Mouse (Mus musculus) testis, adult 2 months (tissue): ENCODE data around the gene Tpi1. TPM values are rescaled to one million over a fixed set of nuclear protein-coding genes. Genes with fewer than 3 reads are reported as not detected.

ENCODE experiments used
- H3K27ac ChIP-seq: fragments of 200-500 bp; 2 replicates; pipeline ENCODE4 v1.5.1; 2012; ENCODE audit warnings: low read depth, low read length; ENCODE audit not compliant: control insufficient read depth, insufficient read depth
- H3K27me3 ChIP-seq: fragments of 200-500 bp; 2 replicates; pipeline ENCODE4 v1.6.1; 2012; ENCODE audit warnings: mild to moderate bottlenecking, low read length, moderate library complexity; ENCODE audit not compliant: control insufficient read depth, insufficient read depth
- H3K36me3 ChIP-seq: fragments of 200-500 bp; 2 replicates; pipeline ENCODE4 v1.6.1; 2012; ENCODE audit warnings: mild to moderate bottlenecking, low read length; ENCODE audit not compliant: control insufficient read depth, insufficient read depth
- H3K4me1 ChIP-seq: fragments of 200-500 bp; 2 replicates; pipeline ENCODE4 v1.6.1; 2012; ENCODE audit warnings: low read length; ENCODE audit not compliant: control insufficient read depth, insufficient read depth
- H3K4me3 ChIP-seq: fragments of 200-500 bp; 2 replicates; pipeline ENCODE4 v1.5.1; 2012; ENCODE audit warnings: low read depth, mild to moderate bottlenecking, low read length, moderate library complexity, mixed read lengths; ENCODE audit not compliant: control insufficient read depth
- CTCF ChIP-seq: fragments of 200-500 bp; IDR thresholded peaks from 2 replicates; pipeline ENCODE4 v1.5.1; 2012; ENCODE audit warnings: low read depth, mild to moderate bottlenecking, inconsistent platforms, low read length, moderate library complexity; ENCODE audit not compliant: control insufficient read depth, insufficient read depth, insufficient replicate concordance
- POLR2A ChIP-seq: fragments of 200-500 bp; IDR thresholded peaks from 2 replicates; pipeline ENCODE4 v1.6.1; 2012; ENCODE audit warnings: low read depth, mild to moderate bottlenecking, inconsistent platforms, low read length, moderate library complexity; ENCODE audit not compliant: control insufficient read depth
- polyA plus RNA-seq: library from polyadenylated mRNA; depleted of rRNA; stranded (reverse); fragments of >200 nt; gene quantifications from 2 replicates; pipeline ENCODE4 v1.2.3, GENCODE M21; 2012

The Tpi1 gene
- polyA plus RNA-seq, 1 experiment: 473 TPM

DNA sequence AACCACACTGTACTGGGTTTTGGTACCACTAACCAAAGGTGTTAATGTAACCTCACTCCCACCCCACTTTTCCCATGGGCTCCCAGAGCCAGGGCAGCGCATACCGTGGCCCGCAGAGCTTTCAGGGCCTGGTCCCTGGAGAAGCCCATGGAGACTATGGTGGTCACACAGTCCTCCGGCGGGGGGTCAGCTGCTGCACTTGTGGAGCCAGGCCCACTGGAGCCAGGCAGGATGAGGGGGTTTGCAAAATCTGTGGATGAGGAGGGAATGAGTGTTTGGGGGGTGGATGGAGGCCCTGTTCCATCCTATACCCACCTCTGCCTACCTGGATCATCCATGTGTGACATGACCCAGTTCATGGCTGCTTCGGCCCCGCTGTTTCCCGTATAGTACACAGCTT lies 3.5 kb upstream of the Tpi1 start:
- Histone ChIP-seq H3K27ac (no peak overlapping the region), H3K4me3 (no peak overlapping the region), H3K4me1 (peaks cover 28% of the 10 kb centered on the region), H3K36me3 (peaks cover 3% of the 10 kb centered on the region), H3K27me3 (no peaks in the 10 kb centered on the region)
- TF ChIP-seq CTCF (no peak), POLR2A (no peak)

DNA sequence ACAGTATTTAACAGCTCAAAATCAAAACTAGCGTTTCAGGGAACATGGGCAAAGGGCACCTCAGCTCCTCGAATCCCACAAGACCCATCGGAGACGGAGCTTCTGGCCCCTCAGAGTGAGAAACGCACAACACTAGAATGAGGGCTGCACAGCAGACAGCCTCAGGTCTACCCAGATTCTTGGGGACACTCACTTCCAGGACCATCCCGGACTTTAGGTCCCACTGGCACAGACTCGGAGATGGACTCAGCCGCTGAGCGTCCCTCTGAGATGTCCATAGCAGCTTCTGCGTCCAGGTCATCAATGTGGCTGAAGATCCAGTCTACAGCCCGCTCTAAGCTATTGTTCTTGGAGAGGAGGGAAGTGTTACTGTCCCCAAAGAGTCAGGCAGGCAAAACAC lies 3.0 kb upstream of the Tpi1 start:
- Histone ChIP-seq H3K4me3 (no peak overlapping the region), H3K27me3 (no peaks in the 10 kb centered on the region), H3K36me3 (peaks cover 4% of the 10 kb centered on the region), H3K4me1 (peaks cover 33% of the 10 kb centered on the region), H3K27ac (no peak overlapping the region)
- TF ChIP-seq CTCF (no peak), POLR2A (no peak)

- TF ChIP-seq CTCF (no peak), POLR2A (no peak)
- Histone ChIP-seq H3K36me3 (peaks cover 5% of the 10 kb centered on the region), H3K4me3 (no peak overlapping the region; the same call in 1 of the 2 replicates), H3K27ac (no peak overlapping the region), H3K4me1 (peaks cover 37% of the 10 kb centered on the region), H3K27me3 (no peaks in the 10 kb centered on the region)
Observed at GRCm38 (mm10) chr6:124816611-124817010, 2.5 kb upstream of the Tpi1 start.

- Histone ChIP-seq H3K27ac (peak overlapping the region; percentile 99), H3K4me1 (peaks cover 38% of the 10 kb centered on the region), H3K4me3 (peak overlapping the region; percentile 83), H3K36me3 (peaks cover 5% of the 10 kb centered on the region), H3K27me3 (no peaks in the 10 kb centered on the region)
- TF ChIP-seq POLR2A (no peak), CTCF (no peak)
Observed at GRCm38 (mm10) chr6:124814858-124815774, 1.0 kb upstream of the Tpi1 start.

- H3K4me3 ChIP-seq: peak overlapping the region; percentile 83
- peaks cover 5% of the 10 kb centered on the region for H3K36me3 ChIP-seq
- peaks cover 42% of the 10 kb centered on the region for H3K4me1 ChIP-seq
- H3K27ac ChIP-seq: peak overlapping the region; percentile 99
- no peak for TF ChIP-seq POLR2A
- no peak for TF ChIP-seq CTCF
- H3K27me3 ChIP-seq: no peaks in the 10 kb centered on the region
Observed at GRCm38 (mm10) chr6:124814448-124814847, 352 bp upstream of the Tpi1 start.

DNA sequence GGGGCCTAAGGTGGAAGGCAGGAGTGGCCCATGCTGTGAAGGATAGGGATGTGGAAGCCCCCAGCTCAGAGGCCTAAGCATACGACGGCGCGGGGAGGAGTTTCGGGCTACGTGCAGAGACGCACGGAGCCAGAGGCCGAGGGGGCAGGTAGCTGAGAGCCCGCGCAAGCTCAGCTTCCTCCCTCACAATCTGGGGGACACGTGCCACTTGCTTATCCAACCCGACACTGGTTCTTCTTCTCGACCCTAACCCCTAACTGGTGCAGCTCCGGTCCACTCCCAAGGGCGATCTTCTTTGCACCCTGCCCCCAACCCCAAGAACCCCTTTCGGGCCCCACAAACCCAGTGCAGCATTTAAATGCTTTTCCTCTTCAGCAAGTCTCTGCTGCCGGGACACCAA lies 600 bp downstream of the Tpi1 start:
- Histone ChIP-seq H3K27ac (peak overlapping the region; percentile 69), H3K36me3 (peaks cover 5% of the 10 kb centered on the region), H3K4me1 (peaks cover 51% of the 10 kb centered on the region), H3K4me3 (peak overlapping the region; percentile 83), H3K27me3 (no peaks in the 10 kb centered on the region)
- TF ChIP-seq POLR2A: no peak
- TF ChIP-seq CTCF: no peak

DNA sequence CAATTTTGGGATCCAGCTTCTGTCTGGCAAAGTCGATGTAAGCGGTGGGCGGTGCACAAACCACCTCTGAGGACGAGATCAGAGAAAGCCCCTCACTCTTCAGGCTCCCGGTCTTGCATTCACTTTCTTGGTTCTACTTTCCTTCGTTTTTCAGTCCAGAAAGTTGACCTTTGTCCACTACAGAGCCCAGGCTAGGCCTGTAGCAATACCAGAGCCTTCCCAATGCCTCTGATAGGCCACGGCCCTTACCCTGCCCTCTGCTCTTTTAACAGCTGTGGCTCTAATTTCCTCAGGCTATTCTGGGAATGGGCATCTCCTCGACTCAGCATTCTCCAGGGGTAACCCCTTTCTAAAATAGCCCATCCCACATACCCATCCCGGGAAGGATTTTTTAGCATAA lies 1.2 kb downstream of the Tpi1 start:
- Histone ChIP-seq H3K4me1 (peaks cover 54% of the 10 kb centered on the region), H3K36me3 (peaks cover 5% of the 10 kb centered on the region; the same call in 1 of the 2 replicates), H3K27ac (no peak overlapping the region), H3K27me3 (no peaks in the 10 kb centered on the region), H3K4me3 (peak overlapping the region; percentile 83)
- TF ChIP-seq POLR2A (no peak), CTCF (no peak)
